Mouse (Mus musculus) midbrain, embryonic 15.5 days (tissue): ENCODE data around the gene Camta2. TPM values are rescaled to one million over a fixed set of nuclear protein-coding genes. Genes with fewer than 3 reads are reported as not detected.
A peak's percentile ranks its signal among the peaks of the same experiment; 100 is the strongest.

ENCODE experiments used
- ATAC-seq: fragments of 200-750 bp; cut with Nextera tagmentation; replicated peaks from 2 replicates; pipeline ENCODE4 v1.8.0; 2017; ENCODE audit warnings: moderate TSS enrichment
- H3K27ac ChIP-seq: fragments of 300-500 bp; sonication (generic); 2 replicates; pipeline ENCODE4 v1.5.1; 2015; ENCODE audit warnings: mild to moderate bottlenecking, inconsistent platforms
- H3K27me3 ChIP-seq: fragments of 300-500 bp; sonication (generic); replicated peaks from 2 replicates; pipeline ENCODE4 v1.6.1; 2015; ENCODE audit warnings: inconsistent platforms
- H3K36me3 ChIP-seq: fragments of 300-500 bp; sonication (generic); replicated peaks from 2 replicates; pipeline ENCODE4 v1.6.1; 2015; ENCODE audit warnings: inconsistent platforms
- H3K4me1 ChIP-seq: fragments of 300-500 bp; sonication (generic); 2 replicates; pipeline ENCODE4 v1.6.1; 2015; ENCODE audit warnings: inconsistent platforms
- H3K4me2 ChIP-seq: fragments of 300-500 bp; sonication (generic); 2 replicates; pipeline ENCODE4 v1.6.1; 2015; ENCODE audit warnings: inconsistent platforms, mild to moderate bottlenecking, moderate library complexity
- H3K4me3 ChIP-seq: fragments of 300-500 bp; sonication (generic); 2 replicates; pipeline ENCODE4 v1.5.1; 2015; ENCODE audit warnings: mild to moderate bottlenecking, inconsistent platforms
- H3K9ac ChIP-seq: fragments of 300-500 bp; sonication (generic); 2 replicates; pipeline ENCODE4 v1.6.1; 2015; ENCODE audit warnings: mild to moderate bottlenecking, inconsistent platforms
- H3K9me3 ChIP-seq: fragments of 300-500 bp; sonication (generic); 2 replicates; pipeline ENCODE4 v1.6.1; 2016; ENCODE audit warnings: inconsistent platforms
- WGBS: fragments of 180-500 bp; shearing (Covaris S2); methylation state at CpG from one replicate; pipeline ENCODE4 v1.1.7; 2015; ENCODE audit warnings: mixed read lengths; 5-methylcytosine and 5-hydroxymethylcytosine counted together
- polyA plus RNA-seq: library from polyadenylated mRNA; unstranded; fragments of >200 nt; fragmentation: Nextera tagmentation; extraction: Ambion mirVana; gene quantifications from 2 replicates; pipeline ENCODE4 v1.2.1, GENCODE M21; 2015

The Camta2 gene
- 23.5 and 25.0 TPM in 2 replicates for polyA plus RNA-seq

DNA sequence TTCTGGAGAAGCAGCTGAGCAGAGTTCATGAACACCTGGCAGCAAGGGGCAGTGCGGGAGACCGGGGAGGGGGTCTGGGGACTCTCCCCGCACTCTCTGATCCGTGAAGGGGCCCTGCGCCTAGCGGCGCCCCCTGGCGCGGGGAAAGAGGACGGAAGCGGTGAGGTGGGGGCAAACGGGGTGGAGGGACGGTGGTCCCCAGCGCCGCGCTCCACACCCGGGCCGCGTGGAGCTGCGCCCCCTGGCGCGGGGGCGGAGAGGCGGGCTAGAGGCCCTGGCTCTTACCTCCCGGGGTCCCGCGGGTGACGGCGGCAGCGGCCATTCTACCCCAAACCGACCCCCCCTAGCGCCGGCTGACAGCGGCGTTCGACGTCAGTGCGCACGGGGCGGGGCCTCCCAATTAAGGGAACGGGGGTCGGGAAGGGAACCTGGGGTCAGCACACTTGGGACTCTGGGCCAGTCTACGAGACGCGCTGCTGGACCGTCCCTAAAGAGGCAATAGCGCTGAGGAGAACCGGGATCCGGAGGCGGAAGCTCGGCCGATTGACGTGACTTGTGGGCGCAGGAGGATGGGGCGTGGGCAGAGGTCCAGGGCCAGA lies at the start of gene Camta2:
TSS of gene Camta2 (minus strand) at position 505 of the 599 bp plus-strand sequence.
- peaks cover 28% of the 10 kb centered on the region for H3K4me1 ChIP-seq
- peak; percentile 84 for ATAC-seq
- no peaks in the 10 kb centered on the region for H3K9me3 ChIP-seq
- H3K4me2 ChIP-seq: peak within 1 kb of the TSS; percentile 87
- H3K4me3 ChIP-seq: peak within 1 kb of the TSS; percentile 84
- peaks cover 11% of the 10 kb centered on the region for H3K36me3 ChIP-seq
- under 1% methylated on average over 53 of the region's 55 CpGs for WGBS
- H3K27ac ChIP-seq: peak within 1 kb of the TSS; percentile 86
- peak within 1 kb of the TSS; percentile 86 for H3K9ac ChIP-seq
- no peaks in the 10 kb centered on the region for H3K27me3 ChIP-seq

DNA sequence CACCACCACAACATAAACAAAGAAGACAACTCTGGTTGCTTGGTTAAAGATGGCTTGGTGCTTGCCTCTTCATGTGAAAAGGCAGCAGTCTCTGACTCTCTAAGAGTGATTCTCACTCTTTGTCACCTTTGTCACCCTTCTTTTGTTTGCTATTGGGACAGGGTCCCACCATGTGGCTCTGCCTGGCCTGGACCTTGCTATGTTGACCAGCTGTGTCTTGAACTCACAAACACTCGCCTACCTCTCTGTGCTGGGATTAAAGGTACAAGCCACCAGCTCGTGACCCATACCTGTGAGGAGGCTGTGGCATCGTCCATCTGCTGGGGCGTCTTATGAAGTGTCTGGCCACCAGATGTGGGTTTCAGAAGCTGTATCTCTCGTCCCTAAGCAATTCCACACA lies 45.4 kb upstream of the Camta2 start:
- H3K4me1 ChIP-seq: no peaks in the 10 kb centered on the region
- no peak for ATAC-seq
- H3K9ac ChIP-seq: no peak overlapping the region
- H3K4me3 ChIP-seq: no peak overlapping the region
- H3K9me3 ChIP-seq: no peaks in the 10 kb centered on the region
- no peak overlapping the region for H3K4me2 ChIP-seq
- H3K27me3 ChIP-seq: no peaks in the 10 kb centered on the region
- peaks cover 8% of the 10 kb centered on the region; the same call in 1 of the 2 replicates for H3K36me3 ChIP-seq
- WGBS: 76% methylated on average over 5 of the region's 5 CpGs
- H3K27ac ChIP-seq: no peak overlapping the region

DNA sequence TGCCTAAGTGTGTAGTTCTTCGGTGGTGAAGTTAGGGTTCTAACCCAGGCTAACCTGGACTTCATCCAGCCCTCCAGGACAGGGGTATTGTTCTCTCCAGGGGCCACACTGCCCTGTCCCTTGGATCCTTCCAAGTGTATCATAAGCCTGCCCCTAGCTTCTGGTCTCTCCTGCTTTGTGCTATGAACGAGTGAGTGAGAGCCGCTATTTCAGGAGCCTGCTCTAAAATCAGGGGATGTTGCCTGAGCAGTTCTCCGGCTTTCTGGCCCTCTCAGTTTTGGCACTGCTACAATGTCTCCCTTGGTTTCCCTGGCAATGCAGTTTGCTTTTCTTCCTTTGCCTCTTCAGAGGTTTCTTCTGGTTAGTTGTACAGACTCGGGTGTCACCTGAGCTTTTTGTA lies 43.3 kb upstream of the Camta2 start:
- H3K4me2 ChIP-seq: no peak overlapping the region
- H3K4me3 ChIP-seq: no peak overlapping the region
- peaks cover 25% of the 10 kb centered on the region for H3K36me3 ChIP-seq
- H3K27me3 ChIP-seq: no peaks in the 10 kb centered on the region
- H3K27ac ChIP-seq: peak overlapping the region; percentile 20; the same call in 1 of the 2 replicates
- no peak overlapping the region for H3K9ac ChIP-seq
- 54% methylated on average over 5 of the region's 5 CpGs for WGBS
- H3K9me3 ChIP-seq: no peaks in the 10 kb centered on the region
- no peaks in the 10 kb centered on the region for H3K4me1 ChIP-seq
- ATAC-seq: no peak

DNA sequence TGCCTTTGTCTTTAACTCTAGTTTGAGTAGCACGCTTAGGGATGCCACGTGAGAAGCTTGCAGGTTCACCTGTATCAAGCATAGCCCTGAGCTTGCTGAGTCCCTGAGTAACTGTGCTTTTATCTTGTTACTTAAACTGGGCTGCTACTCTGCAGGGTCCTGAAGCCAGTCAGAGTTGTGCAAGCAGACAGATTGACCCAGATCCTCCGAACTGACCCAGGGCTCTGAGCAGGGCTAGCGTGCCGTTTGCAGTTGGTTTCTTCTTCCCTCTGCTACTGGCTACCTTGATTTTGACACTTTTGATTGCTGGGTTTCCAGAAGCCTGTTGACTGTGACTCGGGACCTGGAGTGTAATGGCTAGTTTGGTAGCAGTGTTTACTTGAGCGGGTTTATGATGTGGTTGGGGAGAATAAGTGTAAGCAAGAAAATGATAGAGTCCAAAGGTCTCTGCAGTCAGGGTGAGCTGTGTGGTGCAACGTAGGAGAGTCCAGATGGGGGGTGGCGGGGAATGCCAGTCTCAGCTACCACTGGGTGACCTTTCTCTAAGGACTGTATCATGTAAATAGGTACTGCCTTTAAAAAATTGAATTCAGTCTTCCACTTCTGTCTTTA lies 42.6 kb upstream of the Camta2 start:
- Histone ChIP-seq H3K4me1 (no peaks in the 10 kb centered on the region), H3K27ac (0 out of 2 replicates have a peak overlapping the region, but pooled peaks have one; percentile 20), H3K9me3 (no peaks in the 10 kb centered on the region), H3K36me3 (peaks cover 32% of the 10 kb centered on the region), H3K9ac (no peak overlapping the region), H3K4me2 (no peak overlapping the region), H3K4me3 (no peak overlapping the region), H3K27me3 (no peaks in the 10 kb centered on the region)
- ATAC-seq: no peak
- WGBS: 87% methylated on average over 9 of the region's 9 CpGs

DNA sequence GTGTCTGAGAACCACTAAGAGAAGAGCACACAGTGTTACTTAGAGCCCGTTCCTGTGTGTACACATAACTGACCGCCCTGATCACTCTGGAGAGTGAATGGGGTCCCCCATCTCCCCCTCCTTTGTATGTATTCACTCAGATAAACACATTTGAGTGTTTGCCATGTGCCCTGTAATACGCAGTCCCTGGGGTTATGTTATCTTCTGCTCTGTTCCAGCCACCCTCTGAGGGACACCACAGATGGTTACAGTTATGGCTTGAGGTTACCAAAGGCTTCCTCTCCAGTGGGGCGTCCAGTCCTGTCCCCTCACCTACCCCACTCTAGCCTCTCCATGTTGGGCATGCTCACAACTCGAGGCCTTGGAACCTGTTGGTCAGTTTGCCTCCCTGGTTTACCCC lies 39.5 kb upstream of the Camta2 start:
- no peak for ATAC-seq
- WGBS: 90% methylated on average over 5 of the region's 5 CpGs

DNA sequence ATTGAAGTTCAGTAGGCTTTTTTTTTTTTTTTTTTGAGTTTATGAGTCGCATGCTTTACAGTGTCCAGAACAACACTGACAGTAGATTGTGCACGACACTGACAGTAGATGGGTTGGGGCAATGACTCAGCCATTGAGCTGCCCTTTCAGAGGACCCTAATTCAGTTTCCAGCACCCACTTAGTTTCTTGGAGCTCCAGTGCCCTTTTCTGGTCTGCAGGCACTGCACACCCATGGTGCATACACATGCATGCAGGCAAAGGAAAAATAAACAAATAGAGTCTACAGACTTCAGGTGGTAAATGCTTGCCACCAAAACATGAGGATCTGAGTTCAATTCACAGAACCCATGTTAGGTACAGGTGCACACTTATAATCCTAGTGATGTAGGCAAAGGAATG lies 38.7 kb upstream of the Camta2 start:
- ATAC-seq: no peak
- no peak overlapping the region for H3K27ac ChIP-seq
- H3K9me3 ChIP-seq: no peaks in the 10 kb centered on the region
- no peak overlapping the region for H3K4me2 ChIP-seq
- peaks cover 56% of the 10 kb centered on the region for H3K36me3 ChIP-seq
- 94% methylated on average over 2 of the region's 2 CpGs for WGBS
- H3K9ac ChIP-seq: no peak overlapping the region
- no peak overlapping the region for H3K4me3 ChIP-seq
- H3K27me3 ChIP-seq: no peaks in the 10 kb centered on the region
- no peaks in the 10 kb centered on the region for H3K4me1 ChIP-seq

More for the DNA sequence above, 39.5 kb upstream of the Camta2 start:
- Histone ChIP-seq H3K4me2 (no peak overlapping the region), H3K9me3 (no peaks in the 10 kb centered on the region), H3K4me3 (no peak overlapping the region), H3K27me3 (no peaks in the 10 kb centered on the region), H3K36me3 (peaks cover 52% of the 10 kb centered on the region), H3K27ac (no peak overlapping the region), H3K4me1 (no peaks in the 10 kb centered on the region), H3K9ac (no peak overlapping the region)

DNA sequence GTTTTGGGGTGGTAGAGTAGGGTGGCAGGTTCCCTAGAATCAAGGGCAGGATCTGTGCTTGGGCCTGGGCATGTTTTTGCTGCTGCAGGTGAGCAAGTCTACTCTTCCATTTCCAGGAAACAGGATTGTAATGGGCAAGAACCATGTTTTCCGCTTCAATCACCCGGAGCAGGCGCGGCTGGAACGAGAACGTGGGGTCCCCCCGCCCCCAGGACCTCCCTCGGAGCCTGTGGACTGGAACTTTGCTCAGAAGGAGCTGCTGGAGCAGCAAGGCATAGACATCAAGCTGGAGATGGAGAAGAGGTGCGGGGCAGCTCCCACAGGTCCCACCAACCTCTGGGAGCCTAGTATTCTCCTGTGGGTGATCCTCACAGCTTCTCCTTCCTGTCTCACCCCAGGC lies 36.8 kb upstream of the Camta2 start:
- no peaks in the 10 kb centered on the region for H3K27me3 ChIP-seq
- H3K4me1 ChIP-seq: no peaks in the 10 kb centered on the region
- H3K36me3 ChIP-seq: peaks cover 64% of the 10 kb centered on the region
- H3K4me3 ChIP-seq: no peak overlapping the region
- no peak overlapping the region for H3K27ac ChIP-seq
- H3K9ac ChIP-seq: no peak overlapping the region
- no peak overlapping the region for H3K4me2 ChIP-seq
- H3K9me3 ChIP-seq: no peaks in the 10 kb centered on the region
- 95% methylated on average over 9 of the region's 9 CpGs for WGBS
- ATAC-seq: no peak

DNA sequence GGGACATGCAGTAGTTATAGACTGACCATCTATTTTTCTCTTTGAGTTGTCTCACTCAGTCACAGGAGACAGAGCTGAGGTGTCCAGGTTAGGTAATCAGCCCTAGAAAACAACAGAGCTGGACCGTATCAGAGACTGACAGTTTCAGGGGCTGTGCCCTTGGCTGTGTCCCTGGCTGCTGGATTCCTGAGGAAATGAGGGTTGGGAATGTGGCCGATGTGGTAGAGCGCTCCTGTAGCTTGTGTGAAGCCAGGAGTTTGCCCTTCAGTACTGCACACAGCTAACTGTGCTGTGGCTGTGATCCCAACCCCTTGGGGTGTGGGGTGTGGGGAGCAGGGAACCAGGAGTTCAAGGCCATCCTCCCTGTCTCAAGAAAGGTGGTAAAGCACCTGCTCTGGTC lies 33.2 kb upstream of the Camta2 start:
- ATAC-seq: no peak

DNA sequence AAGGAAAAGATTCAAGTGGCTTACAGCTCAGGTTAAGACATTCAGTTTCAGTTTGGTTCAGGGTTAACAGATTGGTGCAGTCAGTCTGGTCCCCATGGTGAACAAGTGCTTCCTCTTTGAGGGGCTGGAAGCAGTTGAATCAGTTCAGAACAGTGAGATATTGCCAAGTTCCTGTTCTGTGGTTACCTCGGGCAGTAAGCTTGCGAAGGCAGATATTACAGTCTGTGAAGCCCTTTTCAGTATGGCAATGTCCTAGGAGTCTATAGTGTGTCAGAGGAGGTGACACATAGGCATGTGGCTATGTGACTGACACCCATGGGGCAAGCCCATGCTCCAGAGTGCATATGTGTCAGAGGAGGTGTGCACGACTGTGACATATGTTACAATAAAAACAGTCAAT lies 32.7 kb upstream of the Camta2 start:
- no peaks in the 10 kb centered on the region for H3K9me3 ChIP-seq
- H3K36me3 ChIP-seq: peaks cover 46% of the 10 kb centered on the region
- H3K4me3 ChIP-seq: no peak overlapping the region
- H3K27me3 ChIP-seq: no peaks in the 10 kb centered on the region
- no peak overlapping the region for H3K27ac ChIP-seq
- WGBS: 98% methylated on average over 3 of the region's 3 CpGs
- no peaks in the 10 kb centered on the region for H3K4me1 ChIP-seq
- ATAC-seq: no peak
- H3K4me2 ChIP-seq: no peak overlapping the region
- no peak overlapping the region for H3K9ac ChIP-seq

More for the DNA sequence above, 33.2 kb upstream of the Camta2 start:
- no peak overlapping the region for H3K4me2 ChIP-seq
- H3K36me3 ChIP-seq: peaks cover 48% of the 10 kb centered on the region
- no peaks in the 10 kb centered on the region for H3K9me3 ChIP-seq
- no peaks in the 10 kb centered on the region for H3K27me3 ChIP-seq
- H3K4me3 ChIP-seq: no peak overlapping the region
- no peaks in the 10 kb centered on the region for H3K4me1 ChIP-seq
- WGBS: 92% methylated on average over 3 of the region's 3 CpGs
- H3K9ac ChIP-seq: no peak overlapping the region
- H3K27ac ChIP-seq: no peak overlapping the region

DNA sequence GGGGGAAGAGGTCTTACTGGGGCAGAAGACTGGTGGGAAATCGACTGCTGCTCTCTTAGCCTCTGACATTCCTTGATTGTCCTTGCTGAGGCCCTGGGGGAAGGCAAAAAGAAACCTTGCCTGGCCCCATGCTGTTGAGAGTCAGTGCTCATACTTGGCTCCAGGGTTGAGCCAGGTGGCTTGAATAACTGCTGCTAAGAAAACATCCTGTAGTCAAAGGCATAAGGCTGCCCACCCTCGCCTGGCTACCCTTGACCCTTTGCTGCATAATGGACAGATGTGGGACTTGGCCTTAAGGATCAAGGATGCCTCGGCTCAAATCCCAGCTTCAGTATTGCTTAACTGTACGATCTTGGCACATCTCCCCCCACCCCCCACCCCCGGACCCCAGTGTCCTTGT lies 30.6 kb upstream of the Camta2 start:
- Histone ChIP-seq H3K27me3 (no peaks in the 10 kb centered on the region), H3K9ac (no peak overlapping the region), H3K4me3 (no peak overlapping the region), H3K4me2 (no peak overlapping the region), H3K9me3 (no peaks in the 10 kb centered on the region), H3K36me3 (peaks cover 26% of the 10 kb centered on the region), H3K27ac (no peak overlapping the region), H3K4me1 (no peaks in the 10 kb centered on the region)
- no peak for ATAC-seq
- WGBS: 89% methylated on average over 5 of the region's 5 CpGs

DNA sequence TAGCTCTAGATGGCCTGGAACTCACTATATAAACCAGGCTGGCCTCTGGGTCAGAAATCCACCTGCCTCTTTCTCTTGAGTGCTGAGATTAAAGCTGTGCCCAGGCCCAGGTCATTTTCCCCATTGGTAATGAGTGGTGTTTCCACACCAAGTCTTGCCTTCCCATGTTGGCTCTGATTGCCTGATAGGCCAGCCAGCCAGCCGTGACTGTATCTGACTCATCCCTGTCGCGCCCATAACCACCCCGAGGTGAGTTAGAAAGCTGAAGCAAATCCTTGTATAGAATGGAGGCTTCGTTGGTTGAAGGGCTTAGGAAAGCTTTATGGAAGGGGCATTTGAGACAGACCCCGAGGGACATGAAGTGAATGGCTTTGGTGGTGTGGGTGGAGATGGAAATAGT lies 27.9 kb upstream of the Camta2 start:
- Histone ChIP-seq H3K36me3 (peaks cover 27% of the 10 kb centered on the region), H3K4me3 (no peak overlapping the region), H3K9ac (no peak overlapping the region), H3K4me2 (no peak overlapping the region), H3K27me3 (no peaks in the 10 kb centered on the region), H3K9me3 (no peaks in the 10 kb centered on the region), H3K27ac (no peak overlapping the region), H3K4me1 (no peaks in the 10 kb centered on the region)
- ATAC-seq: no peak
- 81% methylated on average over 6 of the region's 6 CpGs for WGBS

DNA sequence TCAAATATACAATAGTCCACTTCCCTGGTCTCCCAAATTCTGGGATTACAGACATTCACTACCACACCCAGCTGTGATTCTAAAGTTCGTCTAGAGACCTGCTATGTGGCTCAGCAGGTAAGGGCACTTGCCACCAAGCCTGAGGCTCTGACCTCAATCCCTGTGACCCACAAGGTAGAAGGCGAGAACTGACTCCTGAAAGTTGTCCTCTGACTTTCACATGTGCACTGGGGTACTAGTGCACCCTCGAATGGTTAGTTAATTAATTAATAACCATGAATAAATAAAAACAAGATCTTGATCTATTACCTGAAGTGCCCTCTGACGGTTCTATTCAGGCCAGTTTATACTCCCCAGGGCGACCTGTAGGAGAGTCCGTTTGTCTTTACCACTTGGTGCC lies 25.3 kb upstream of the Camta2 start:
- H3K4me3 ChIP-seq: no peak overlapping the region
- no peak for ATAC-seq
- H3K9ac ChIP-seq: no peak overlapping the region
- peaks cover 29% of the 10 kb centered on the region; the same call in 1 of the 2 replicates for H3K36me3 ChIP-seq
- H3K27me3 ChIP-seq: no peaks in the 10 kb centered on the region
- H3K4me1 ChIP-seq: no peaks in the 10 kb centered on the region
- H3K27ac ChIP-seq: no peak overlapping the region
- H3K4me2 ChIP-seq: no peak overlapping the region
- H3K9me3 ChIP-seq: no peaks in the 10 kb centered on the region
- 92% methylated on average over 6 of the region's 6 CpGs for WGBS

DNA sequence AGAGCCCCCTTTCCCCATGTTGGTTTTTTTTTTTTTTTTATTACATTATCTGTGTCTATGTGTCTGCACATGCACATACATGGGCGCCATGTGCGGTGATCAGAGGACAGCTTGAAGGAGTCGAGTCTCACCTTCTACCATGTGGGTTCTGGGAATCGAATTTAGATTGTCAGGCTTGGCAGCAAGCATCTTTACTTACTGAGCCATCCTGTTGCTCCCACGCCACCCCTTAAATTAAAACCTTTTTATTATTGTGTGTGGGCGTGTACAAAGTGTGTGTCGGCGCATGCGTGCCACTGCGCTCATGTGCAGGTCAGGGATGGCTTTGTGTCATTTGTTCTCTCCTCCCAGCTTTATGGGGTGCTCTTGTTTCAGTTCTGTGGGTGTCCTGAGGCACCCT lies 23.1 kb upstream of the Camta2 start:
- no peak for ATAC-seq
- H3K9me3 ChIP-seq: no peaks in the 10 kb centered on the region
- H3K4me2 ChIP-seq: no peak overlapping the region
- H3K4me3 ChIP-seq: no peak overlapping the region
- no peak overlapping the region for H3K27ac ChIP-seq
- WGBS: 95% methylated on average over 10 of the region's 10 CpGs
- no peaks in the 10 kb centered on the region for H3K27me3 ChIP-seq
- no peaks in the 10 kb centered on the region for H3K4me1 ChIP-seq
- H3K9ac ChIP-seq: no peak overlapping the region
- peaks cover 39% of the 10 kb centered on the region; the same call in 1 of the 2 replicates for H3K36me3 ChIP-seq
